Mouse (Mus musculus) heart, adult 2 months (tissue): ENCODE data around the gene Slco1c1.
"Not testable (repeated sequence)": the region's sequence is repeated elsewhere in the genome, so short reads cannot be mapped to it uniquely, and the experiment has no call there.

Source experiments
- CTCF ChIP-seq: fragments of 200-600 bp; IDR thresholded peaks from 2 replicates; pipeline ENCODE4 v1.8.1; 2022; ENCODE audit warnings: antibody characterized with exemption, mild to moderate bottlenecking, moderate library complexity
- EP300 ChIP-seq: fragments of 200-500 bp; IDR thresholded peaks from 2 replicates; pipeline ENCODE4 v1.6.1; 2011; ENCODE audit warnings: low read depth, low read length, control low read depth; ENCODE audit not compliant: insufficient read depth
- POLR2A ChIP-seq: fragments of 200-500 bp; IDR thresholded peaks from 2 replicates; pipeline ENCODE4 v1.6.1; 2011; ENCODE audit warnings: mild to moderate bottlenecking, low read depth, low read length, control low read depth; ENCODE audit not compliant: insufficient read depth

DNA sequence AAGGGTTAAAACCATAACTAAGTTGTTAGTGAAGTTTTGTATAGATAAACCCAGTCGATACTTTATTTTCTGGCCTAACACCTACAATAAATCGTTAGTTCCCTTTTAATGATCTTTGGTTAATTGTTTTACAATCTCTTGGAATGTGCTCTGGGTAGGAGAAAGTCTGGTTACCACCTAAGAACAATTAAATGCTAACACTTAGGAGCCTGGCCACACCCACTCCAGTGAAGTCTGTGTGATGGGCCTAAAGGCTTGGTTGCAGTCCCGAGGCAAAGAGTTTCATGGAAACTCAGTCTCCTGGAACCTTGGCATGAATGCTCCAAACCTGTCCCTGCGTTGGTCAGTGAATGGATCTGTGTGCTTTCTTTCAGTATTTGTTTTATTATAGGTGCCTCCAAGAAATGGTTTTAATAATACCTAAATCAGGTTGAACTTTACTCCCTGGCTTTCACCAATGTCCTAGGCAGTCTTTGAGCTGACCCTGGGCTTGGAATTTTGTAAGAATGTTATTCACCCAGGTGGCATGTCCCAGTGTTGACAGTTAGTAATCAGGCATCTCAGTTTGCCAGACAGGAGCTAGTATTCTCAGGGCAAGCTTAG is 66.5 kb downstream of the Slco1c1 start:
- not testable (repeated sequence) for TF ChIP-seq POLR2A, EP300, CTCF
